18 mouse cellular contexts compared by ENCODE assay signal in genomic region chr4:138292028-138292427, GRCm38 (mm10).
"Had no signal": no experiment of that assay in that cellular context is flagged by ENCODE, and none has a peak within 500 bp of the region (broad histone marks: within the 10 kb centered on the region; RNA-seq: fewer than 3 reads in every experiment).

No protein-coding gene starts in this region.

- H3K27me3 ChIP-seq: liver, embryonic 15.5 days; lung, embryonic 15.5 days had no signal

- ATAC-seq: liver, embryonic 12.5 days had no signal

- H3K9me3 ChIP-seq: limb, embryonic 10.5 days; limb, embryonic 13.5 days; liver, embryonic 12.5 days; liver, embryonic 15.5 days; lung, embryonic 15.5 days; neural tube, embryonic 12.5 days had no signal

- H3K9ac ChIP-seq: limb, embryonic 13.5 days; liver, embryonic 12.5 days; liver, embryonic 15.5 days; lung, embryonic 15.5 days; neural tube, embryonic 12.5 days had no signal

- H3K4me3 ChIP-seq: limb, embryonic 10.5 days; limb, embryonic 13.5 days; liver, embryonic 12.5 days; liver, embryonic 15.5 days; lung, embryonic 15.5 days; neural tube, embryonic 12.5 days had no signal

- H3K4me1 ChIP-seq: limb, embryonic 13.5 days; lung, embryonic 15.5 days had no signal

- H3K36me3 ChIP-seq: limb, embryonic 10.5 days; limb, embryonic 13.5 days; liver, embryonic 12.5 days; liver, embryonic 15.5 days; lung, embryonic 15.5 days; neural tube, embryonic 12.5 days had no signal

- H3K4me2 ChIP-seq: limb, embryonic 13.5 days; liver, embryonic 12.5 days; liver, embryonic 15.5 days; lung, embryonic 15.5 days; midbrain, embryonic 11.5 days; neural tube, embryonic 12.5 days had no signal

- DNase-seq: kidney, adult 18-20 months; kidney, postnatal 4 days; liver; lung, adult 18-20 months; lung, postnatal 10 days; lung, postnatal 4 days; midbrain, embryonic 14.5 days; retina, postnatal 1 day; thymus, adult 18-20 months; thymus, postnatal 36 days had no signal

- H3K27ac ChIP-seq: kidney, postnatal 0 days; limb, embryonic 10.5 days; limb, embryonic 13.5 days; liver, embryonic 12.5 days; liver, embryonic 15.5 days; lung, embryonic 15.5 days; neural tube, embryonic 12.5 days had no signal
